Mouse (Mus musculus) kidney, embryonic 15.5 days (tissue): ENCODE data around the gene Wfdc11. TPM values are rescaled to one million over a fixed set of nuclear protein-coding genes. Genes with fewer than 3 reads are reported as not detected.

Experiments
- ATAC-seq: fragments of 200-750 bp; cut with Nextera tagmentation; replicated peaks from 2 replicates; pipeline ENCODE4 v1.8.0; 2017; ENCODE audit warnings: moderate TSS enrichment; ENCODE audit not compliant: low FRiP score
- H3K27ac ChIP-seq: fragments of 300-500 bp; sonication (generic); 2 replicates; pipeline ENCODE4 v1.5.1; 2015; ENCODE audit warnings: mild to moderate bottlenecking, inconsistent platforms
- H3K27me3 ChIP-seq: fragments of 300-500 bp; sonication (generic); 2 replicates; pipeline ENCODE4 v1.6.1; 2015; ENCODE audit warnings: inconsistent platforms
- H3K36me3 ChIP-seq: fragments of 300-500 bp; sonication (generic); 2 replicates; pipeline ENCODE4 v1.6.1; 2015; ENCODE audit warnings: inconsistent platforms
- H3K4me1 ChIP-seq: fragments of 300-500 bp; sonication (generic); 2 replicates; pipeline ENCODE4 v1.6.1; 2015; ENCODE audit warnings: inconsistent platforms
- H3K4me2 ChIP-seq: fragments of 300-500 bp; sonication (generic); 2 replicates; pipeline ENCODE4 v1.6.1; 2015; ENCODE audit warnings: moderate library complexity, mild to moderate bottlenecking, inconsistent platforms
- H3K4me3 ChIP-seq: fragments of 300-500 bp; sonication (generic); replicated peaks from 2 replicates; pipeline ENCODE4 v1.5.1; 2015; ENCODE audit warnings: mild to moderate bottlenecking, inconsistent platforms
- H3K9ac ChIP-seq: fragments of 300-500 bp; sonication (generic); 2 replicates; pipeline ENCODE4 v1.6.1; 2015; ENCODE audit warnings: mild to moderate bottlenecking, inconsistent platforms
- H3K9me3 ChIP-seq: fragments of 300-500 bp; sonication (generic); replicated peaks from 2 replicates; pipeline ENCODE4 v1.6.1; 2016; ENCODE audit warnings: inconsistent platforms
- WGBS: fragments of 180-500 bp; shearing (Covaris S2); methylation state at CpG from one replicate; pipeline ENCODE4 v1.1.7; 2015; ENCODE audit warnings: mixed read lengths; 5-methylcytosine and 5-hydroxymethylcytosine counted together
- polyA plus RNA-seq: library from polyadenylated mRNA; unstranded; fragments of >200 nt; fragmentation: Nextera tagmentation; extraction: Ambion mirVana; gene quantifications from 2 replicates; pipeline ENCODE4 v1.2.1, GENCODE M21; 2015

Wfdc11 gene
- polyA plus RNA-seq, 1 experiment from 2014 or later: not detected

GRCm38 (mm10) chr2:164678848-164679625 lies 5.2 kb upstream of the Wfdc11 start:
- H3K4me1 ChIP-seq: peaks cover 18% of the 10 kb centered on the region
- peak; percentile 80 for ATAC-seq
- peak overlapping the region; percentile 35 for H3K4me3 ChIP-seq
- H3K9me3 ChIP-seq: no peaks in the 10 kb centered on the region
- H3K36me3 ChIP-seq: no peaks in the 10 kb centered on the region
- no peaks in the 10 kb centered on the region for H3K27me3 ChIP-seq
- H3K4me2 ChIP-seq: peak overlapping the region; percentile 60
- 0 out of 2 replicates have a peak overlapping the region, but pooled peaks have one; percentile 15 for H3K27ac ChIP-seq
- 0 out of 2 replicates have a peak overlapping the region, but pooled peaks have one; percentile 19 for H3K9ac ChIP-seq
- WGBS: 16% methylated on average over 19 of the region's 19 CpGs

GRCm38 (mm10) chr2:164676916-164677685 lies 3.2 kb upstream of the Wfdc11 start:
- no peaks in the 10 kb centered on the region for H3K27me3 ChIP-seq
- WGBS: 67% methylated on average over 16 of the region's 16 CpGs
- peaks cover 18% of the 10 kb centered on the region for H3K4me1 ChIP-seq
- H3K27ac ChIP-seq: no peak overlapping the region
- ATAC-seq: no peak
- H3K4me3 ChIP-seq: no peak overlapping the region
- no peak overlapping the region for H3K9ac ChIP-seq
- no peak overlapping the region for H3K4me2 ChIP-seq
- no peaks in the 10 kb centered on the region for H3K9me3 ChIP-seq
- no peaks in the 10 kb centered on the region for H3K36me3 ChIP-seq

- Histone ChIP-seq H3K9ac (no peak overlapping the region), H3K4me2 (no peak overlapping the region), H3K27me3 (no peaks in the 10 kb centered on the region), H3K36me3 (no peaks in the 10 kb centered on the region), H3K9me3 (no peaks in the 10 kb centered on the region), H3K27ac (no peak overlapping the region), H3K4me3 (no peak overlapping the region), H3K4me1 (peaks cover 18% of the 10 kb centered on the region)
- WGBS: 80% methylated on average over 7 of the region's 7 CpGs
- no peak for ATAC-seq
These were observed 2.2 kb upstream of the Wfdc11 start for GRCm38 (mm10) chr2:164676103-164676502.

- no peak for ATAC-seq
- H3K9me3 ChIP-seq: no peaks in the 10 kb centered on the region
- 41% methylated on average over 1 of the region's 1 CpGs for WGBS
- H3K4me2 ChIP-seq: no peak overlapping the region
- no peak overlapping the region for H3K27ac ChIP-seq
- H3K4me1 ChIP-seq: 0 out of 2 replicates have a peak, but pooled peaks cover 6% of the 10 kb centered on the region
- H3K4me3 ChIP-seq: no peak overlapping the region
- no peaks in the 10 kb centered on the region for H3K27me3 ChIP-seq
- H3K9ac ChIP-seq: no peak overlapping the region
- H3K36me3 ChIP-seq: no peaks in the 10 kb centered on the region
These were observed 2.9 kb downstream of the Wfdc11 start for GRCm38 (mm10) chr2:164670938-164671337.

GRCm38 (mm10) chr2:164670261-164670660 lies 3.6 kb downstream of the Wfdc11 start:
- Histone ChIP-seq H3K9me3 (no peaks in the 10 kb centered on the region), H3K27me3 (no peaks in the 10 kb centered on the region), H3K4me2 (no peak overlapping the region), H3K4me1 (0 out of 2 replicates have a peak, but pooled peaks cover 6% of the 10 kb centered on the region), H3K4me3 (no peak overlapping the region), H3K9ac (no peak overlapping the region), H3K36me3 (no peaks in the 10 kb centered on the region), H3K27ac (no peak overlapping the region)
- no peak for ATAC-seq
- WGBS: 73% methylated on average over 5 of the region's 5 CpGs

- Histone ChIP-seq H3K9ac (no peak overlapping the region), H3K36me3 (no peaks in the 10 kb centered on the region), H3K27ac (no peak overlapping the region), H3K27me3 (no peaks in the 10 kb centered on the region), H3K4me3 (no peak overlapping the region), H3K4me2 (no peak overlapping the region), H3K4me1 (no peaks in the 10 kb centered on the region), H3K9me3 (no peaks in the 10 kb centered on the region)
- WGBS: 86% methylated on average over 7 of the region's 7 CpGs
- no peak for ATAC-seq
These were observed 9.0 kb downstream of the Wfdc11 start for GRCm38 (mm10) chr2:164664851-164665250.

GRCm38 (mm10) chr2:164656483-164656882 lies 17.4 kb downstream of the Wfdc11 start, which contains the start of gene Wfdc9:
Gene Wfdc9 (minus strand): TSS chr2:164656583.
- Histone ChIP-seq H3K9ac (no peak within 1 kb of the TSS), H3K4me1 (no peaks in the 10 kb centered on the region), H3K27me3 (no peaks in the 10 kb centered on the region), H3K4me3 (no peak within 1 kb of the TSS), H3K27ac (no peak within 1 kb of the TSS), H3K4me2 (no peak within 1 kb of the TSS), H3K36me3 (no peaks in the 10 kb centered on the region), H3K9me3 (no peaks in the 10 kb centered on the region)
- no peak for ATAC-seq
- WGBS: 89% methylated on average over 9 of the region's 9 CpGs

- Histone ChIP-seq H3K36me3 (no peaks in the 10 kb centered on the region), H3K9ac (no peak within 1 kb of the TSS), H3K4me2 (no peak within 1 kb of the TSS), H3K4me1 (no peaks in the 10 kb centered on the region), H3K27ac (no peak within 1 kb of the TSS), H3K4me3 (no peak within 1 kb of the TSS), H3K27me3 (no peaks in the 10 kb centered on the region), H3K9me3 (no peaks in the 10 kb centered on the region)
- no peak for ATAC-seq
- WGBS: 19% methylated on average over 11 of the region's 11 CpGs
These were observed 18.0 kb downstream of the Wfdc11 start, which contains the start of gene Wfdc10 for GRCm38 (mm10) chr2:164655858-164656257. Gene Wfdc10 (plus strand): TSS chr2:164656046.

- no peaks in the 10 kb centered on the region for H3K27me3 ChIP-seq
- H3K27ac ChIP-seq: no peak overlapping the region
- H3K36me3 ChIP-seq: no peaks in the 10 kb centered on the region
- no peak overlapping the region for H3K9ac ChIP-seq
- no peak overlapping the region for H3K4me3 ChIP-seq
- H3K4me2 ChIP-seq: no peak overlapping the region
- no peaks in the 10 kb centered on the region for H3K4me1 ChIP-seq
- 83% methylated on average over 13 of the region's 13 CpGs for WGBS
- ATAC-seq: no peak
- no peaks in the 10 kb centered on the region for H3K9me3 ChIP-seq
These were observed 31.8 kb downstream of the Wfdc11 start for GRCm38 (mm10) chr2:164641881-164642673.

GRCm38 (mm10) chr2:164641129-164641528 lies 32.8 kb downstream of the Wfdc11 start:
- no peaks in the 10 kb centered on the region for H3K9me3 ChIP-seq
- no peak overlapping the region for H3K27ac ChIP-seq
- no peaks in the 10 kb centered on the region for H3K27me3 ChIP-seq
- no peaks in the 10 kb centered on the region for H3K36me3 ChIP-seq
- no peak overlapping the region for H3K4me2 ChIP-seq
- H3K4me3 ChIP-seq: no peak overlapping the region
- H3K4me1 ChIP-seq: no peaks in the 10 kb centered on the region
- ATAC-seq: no peak
- WGBS: 62% methylated on average over 7 of the region's 7 CpGs
- no peak overlapping the region for H3K9ac ChIP-seq

GRCm38 (mm10) chr2:164638696-164639095 lies 35.2 kb downstream of the Wfdc11 start, which contains the start of gene Wfdc16:
Gene Wfdc16 (minus strand): TSS chr2:164638796.
- Histone ChIP-seq H3K4me2 (no peak within 1 kb of the TSS), H3K36me3 (no peaks in the 10 kb centered on the region), H3K9me3 (no peaks in the 10 kb centered on the region), H3K4me1 (no peaks in the 10 kb centered on the region), H3K27me3 (no peaks in the 10 kb centered on the region), H3K4me3 (no peak within 1 kb of the TSS), H3K27ac (no peak within 1 kb of the TSS), H3K9ac (no peak within 1 kb of the TSS)
- ATAC-seq: no peak
- WGBS: 69% methylated on average over 3 of the region's 3 CpGs
